Mouse (Mus musculus) hematopoietic stem cell, adult 5-6 weeks (primary cell): ENCODE measurements around the gene Ctsll3. TPM values are rescaled to one million over a fixed set of nuclear protein-coding genes. Genes with fewer than 3 reads are reported as not detected.

ENCODE experiments used
- ATAC-seq, 2 experiments: fragments of 125-278 bp in 1 of 2; replicated peaks in 1 of 2; 2 replicates each; pipeline ENCODE4 v1.8.0; 2016 to 2017; ENCODE audit warnings: inconsistent platforms in 2 of 2, mild to moderate bottlenecking in 2 of 2, moderate number of reproducible peaks in 2 of 2, low read depth in 1 of 2, moderate TSS enrichment in 1 of 2; ENCODE audit not compliant: low FRiP score in 2 of 2, poor library complexity in 2 of 2, severe bottlenecking in 2 of 2, insufficient read depth in 1 of 2, low TSS enrichment in 1 of 2
- total RNA-seq: library from RNA; stranded (forward); fragments of 172-1452, 232-1000 nt; gene quantifications from 2 replicates; pipeline ENCODE4 v1.2.3, GENCODE M21; 2017

Ctsll3 gene
- total RNA-seq, 1 experiment from 2014 or later = not detected

DNA sequence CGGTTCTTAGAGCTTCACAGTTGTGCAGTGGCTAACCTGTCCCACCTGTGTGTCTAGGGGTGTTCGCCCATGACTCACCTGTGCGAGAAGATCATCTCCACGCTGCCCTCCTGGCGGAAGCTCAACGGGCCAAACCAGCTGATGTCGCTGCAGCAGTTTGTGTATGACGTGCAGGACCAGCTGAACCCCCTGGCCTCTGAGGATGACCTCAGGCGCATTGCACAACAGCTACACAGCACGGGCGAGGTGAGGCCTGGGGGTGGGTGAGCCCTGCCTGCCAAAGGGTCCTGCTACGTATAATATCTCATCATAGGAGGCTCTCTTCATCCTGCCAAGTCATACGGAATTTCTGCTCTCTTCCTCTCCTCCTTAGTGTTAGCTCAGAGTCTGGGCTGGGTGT is 45.4 kb downstream of the Ctsll3 start:
- no peak for ATAC-seq

DNA sequence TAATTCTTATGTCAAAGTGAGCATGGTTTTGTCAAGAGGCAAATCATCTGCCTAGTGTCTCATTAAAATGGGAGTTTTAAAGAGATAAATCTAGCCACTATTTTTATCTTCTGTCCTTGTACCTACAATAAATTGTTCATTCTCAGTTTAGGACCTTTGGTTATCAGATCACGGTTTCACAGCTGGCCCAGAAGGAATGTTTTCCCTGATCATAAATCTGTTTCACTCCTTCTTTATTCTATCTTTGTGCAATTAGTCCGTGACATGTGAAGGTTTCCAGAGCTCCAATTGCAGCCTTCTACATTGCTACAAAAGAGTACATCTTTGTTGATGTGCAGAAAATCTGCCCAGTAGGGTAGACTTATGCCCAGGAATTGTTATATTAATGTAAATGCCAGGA is 47.4 kb downstream of the Ctsll3 start:
- ATAC-seq = no peak

DNA sequence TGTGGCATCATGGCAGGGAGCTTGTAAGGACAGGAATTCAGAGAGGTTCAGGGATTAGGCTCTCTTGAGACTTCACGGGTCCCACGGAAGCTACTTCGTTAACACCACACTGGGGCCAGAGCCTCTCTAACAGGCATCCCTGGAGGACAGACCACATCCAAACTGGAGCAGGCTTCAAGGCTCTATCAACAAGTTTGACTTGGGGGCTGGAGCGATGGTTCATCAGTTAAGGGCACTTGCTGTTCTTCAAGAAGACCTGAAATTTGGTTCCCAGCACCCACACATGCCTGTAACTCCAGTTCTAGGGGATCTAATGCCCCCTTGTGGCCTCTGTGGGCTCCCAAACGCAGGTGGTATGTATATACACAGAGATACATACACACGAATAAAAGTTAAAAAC is 49.4 kb downstream of the Ctsll3 start:
- ATAC-seq = no peak

DNA sequence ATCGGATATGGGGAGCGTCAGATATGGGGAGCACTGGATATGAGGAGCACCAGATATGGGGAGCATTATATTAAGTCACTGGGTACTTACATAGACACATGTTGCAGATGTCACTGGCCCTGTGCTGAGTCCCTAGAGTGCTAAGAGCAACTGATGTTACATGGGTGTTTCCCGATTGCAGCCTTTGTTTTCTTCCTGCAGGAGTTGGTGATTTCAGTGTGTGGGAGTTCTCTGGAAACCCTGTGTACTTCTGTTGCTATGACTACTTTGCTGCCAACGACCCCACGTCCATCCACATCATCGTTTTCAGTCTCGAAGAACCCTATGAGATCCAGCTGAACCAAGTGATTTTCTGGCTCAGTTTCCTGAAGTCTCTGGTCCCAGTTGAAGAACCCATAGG is 51.7 kb downstream of the Ctsll3 start:
- no peak for ATAC-seq

DNA sequence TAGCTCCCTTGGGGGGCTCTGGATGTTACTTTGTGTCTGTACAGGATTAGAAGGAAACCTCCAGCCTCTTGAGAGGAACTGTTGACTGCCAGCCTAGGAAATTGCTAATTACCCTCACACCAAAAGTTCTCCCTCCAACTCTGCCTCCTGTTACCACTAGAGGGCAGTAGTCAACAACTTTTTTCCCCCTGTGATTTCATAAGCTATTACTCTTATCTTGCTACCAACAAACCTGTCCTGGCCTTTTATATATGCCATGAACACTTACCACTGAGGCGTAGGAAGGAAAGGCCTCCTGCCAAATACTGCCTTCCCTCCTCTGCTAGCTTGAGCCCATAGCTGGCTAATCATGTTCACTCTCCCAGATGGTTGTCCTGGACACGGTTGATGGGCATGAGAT is 54.1 kb downstream of the Ctsll3 start:
- ATAC-seq = no peak

Other genes with a start within 250 kb of the Ctsll3 start
- gene Dapk1, start 200.9 kb downstream of the Ctsll3 start, total RNA-seq = 7.6 and 12.0 TPM in 2 replicates
- not detected in 2 replicates for gene BC051665, start 16.5 kb downstream of the Ctsll3 start, total RNA-seq
- gene 4930486L24Rik, start 61.6 kb upstream of the Ctsll3 start, total RNA-seq = not detected in 2 replicates
- gene Gm49392, start 94.0 kb upstream of the Ctsll3 start, total RNA-seq = 11.0 and 14.9 TPM in 2 replicates
- 147 and 258 TPM in 2 replicates for gene Ctla2b, start 94.6 kb upstream of the Ctsll3 start, total RNA-seq
- not detected in 2 replicates for gene Tpbpb, start 102.0 kb upstream of the Ctsll3 start, total RNA-seq
- gene Gm49393, start 132.7 kb upstream of the Ctsll3 start, total RNA-seq = 4.8 TPM in 1 of 2 replicates, not detected in the other
- gene Gm49391, start 133.7 kb upstream of the Ctsll3 start, total RNA-seq = 41.7 and 71.4 TPM in 2 replicates
- 1,100 and 1,226 TPM in 2 replicates for gene Ctla2a, start 133.8 kb upstream of the Ctsll3 start, total RNA-seq
- not detected in 2 replicates for gene Tpbpa, start 139.1 kb upstream of the Ctsll3 start, total RNA-seq
- not detected in 2 replicates for gene Ctsj, start 203.1 kb upstream of the Ctsll3 start, total RNA-seq
- not detected in 2 replicates for gene Ctsq, start 237.8 kb upstream of the Ctsll3 start, total RNA-seq